Mouse (Mus musculus) liver, embryonic 11.5 days (tissue): ENCODE data around the gene Drd5. TPM values are rescaled to one million over a fixed set of nuclear protein-coding genes. Genes with fewer than 3 reads are reported as not detected.
A peak's percentile ranks its signal among the peaks of the same experiment; 100 is the strongest.

ENCODE experiments used
- ATAC-seq: fragments of 200-750 bp; cut with Nextera tagmentation; replicated peaks from 2 replicates; pipeline ENCODE4 v1.8.0; 2017; ENCODE audit warnings: moderate number of reproducible peaks, mild to moderate bottlenecking, moderate TSS enrichment, moderate library complexity; ENCODE audit not compliant: low FRiP score
- DNase-seq: peaks from one replicate; pipeline ENCODE4 v3.0.0-alpha.2; 2017; ENCODE audit warnings: low spot score
- H3K27ac ChIP-seq: fragments of 300-500 bp; sonication (generic); 2 replicates; pipeline ENCODE4 v1.5.1; 2014; ENCODE audit warnings: mild to moderate bottlenecking, low read depth, low read length, control low read depth
- H3K27me3 ChIP-seq: fragments of 300-500 bp; sonication (generic); replicated peaks from 2 replicates; pipeline ENCODE4 v1.6.1; 2014; ENCODE audit warnings: low read length, mixed read lengths; ENCODE audit not compliant: control insufficient read depth, insufficient read depth
- H3K36me3 ChIP-seq: fragments of 300-500 bp; sonication (generic); 2 replicates; pipeline ENCODE4 v1.6.1; 2014; ENCODE audit warnings: mild to moderate bottlenecking, low read length, moderate library complexity, mixed read lengths; ENCODE audit not compliant: control insufficient read depth, insufficient read depth
- H3K4me1 ChIP-seq: fragments of 300-500 bp; sonication (generic); replicated peaks from 2 replicates; pipeline ENCODE4 v1.6.1; 2014; ENCODE audit warnings: low read length, mixed read lengths; ENCODE audit not compliant: control insufficient read depth, insufficient read depth
- H3K4me2 ChIP-seq: fragments of 300-500 bp; sonication (generic); 2 replicates; pipeline ENCODE4 v1.6.1; 2014; ENCODE audit warnings: mild to moderate bottlenecking, control low read depth, moderate library complexity
- H3K4me3 ChIP-seq: fragments of 300-500 bp; sonication (generic); 2 replicates; pipeline ENCODE4 v1.5.1; 2014; ENCODE audit warnings: low read depth, low read length, control low read depth
- H3K9ac ChIP-seq: fragments of 300-500 bp; sonication (generic); 2 replicates; pipeline ENCODE4 v1.6.1; 2014; ENCODE audit warnings: low read depth, low read length, control low read depth
- H3K9me3 ChIP-seq: fragments of 300-500 bp; sonication (generic); 2 replicates; pipeline ENCODE4 v1.6.1; 2016; ENCODE audit warnings: low read length, inconsistent platforms, mixed read lengths; ENCODE audit not compliant: control insufficient read depth
- WGBS: fragments of 180-500 bp; shearing (Covaris S2); extraction: QIAGEN DNeasy Blood & Tissue Kit; methylation state at CpG from one replicate; pipeline ENCODE4 v1.1.7; 2014; 5-methylcytosine and 5-hydroxymethylcytosine counted together
- polyA plus RNA-seq: library from polyadenylated mRNA; unstranded; fragments of >200 nt; fragmentation: Nextera tagmentation; extraction: Ambion mirVana; gene quantifications from 2 replicates; pipeline ENCODE4 v1.2.1, GENCODE M21; 2014

Gene Drd5
- polyA plus RNA-seq, result not detected in 2 replicates

GRCm38 (mm10) chr5:38318966-38319786 lies at the start of gene Drd5:
Gene Drd5 (plus strand): TSS chr5:38319367.
- 4% methylated on average over 66 of the region's 67 CpGs for WGBS
- H3K27ac ChIP-seq, result no peak within 1 kb of the TSS
- H3K4me1 ChIP-seq, result 0 out of 2 replicates have a peak, but pooled peaks cover 2% of the 10 kb centered on the region
- peak within 1 kb of the TSS; percentile 55 for H3K4me2 ChIP-seq
- no peak within 1 kb of the TSS for H3K9ac ChIP-seq
- H3K9me3 ChIP-seq, result no peaks in the 10 kb centered on the region
- peak within 1 kb of the TSS; percentile 32 for H3K4me3 ChIP-seq
- H3K27me3 ChIP-seq, result peaks cover 51% of the 10 kb centered on the region
- H3K36me3 ChIP-seq, result no peaks in the 10 kb centered on the region
- no peak for ATAC-seq
- DNase-seq, result no peak

- WGBS, result 82% methylated on average over 3 of the region's 3 CpGs
- no peak for ATAC-seq
- H3K36me3 ChIP-seq, result peaks cover 9% of the 10 kb centered on the region; the same call in 1 of the 2 replicates
Measured at GRCm38 (mm10) chr5:38270942-38271341, 48.2 kb upstream of the Drd5 start.

GRCm38 (mm10) chr5:38273831-38274230 lies 45.3 kb upstream of the Drd5 start:
- no peak overlapping the region for H3K9ac ChIP-seq
- H3K9me3 ChIP-seq, result no peaks in the 10 kb centered on the region
- no peak overlapping the region for H3K4me3 ChIP-seq
- ATAC-seq, result no peak
- H3K27me3 ChIP-seq, result peaks cover 45% of the 10 kb centered on the region
- H3K4me2 ChIP-seq, result no peak overlapping the region
- peaks cover 6% of the 10 kb centered on the region; the same call in 1 of the 2 replicates for H3K36me3 ChIP-seq
- DNase-seq, result no peak
- no peak overlapping the region for H3K27ac ChIP-seq
- H3K4me1 ChIP-seq, result no peaks in the 10 kb centered on the region
- WGBS, result 55% methylated on average over 4 of the region's 4 CpGs

More at GRCm38 (mm10) chr5:38270942-38271341, 48.2 kb upstream of the Drd5 start:
- no peak overlapping the region for H3K4me2 ChIP-seq
- no peak overlapping the region for H3K27ac ChIP-seq
- H3K4me3 ChIP-seq, result no peak overlapping the region
- H3K27me3 ChIP-seq, result peaks cover 18% of the 10 kb centered on the region
- H3K9me3 ChIP-seq, result no peaks in the 10 kb centered on the region
- H3K9ac ChIP-seq, result no peak overlapping the region
- no peak for DNase-seq
- H3K4me1 ChIP-seq, result no peaks in the 10 kb centered on the region

GRCm38 (mm10) chr5:38275771-38276170 lies 43.4 kb upstream of the Drd5 start, which contains the start of gene Otop1:
Gene Otop1 (plus strand): TSS chr5:38275972.
- H3K4me3 ChIP-seq, result no peak within 1 kb of the TSS
- ATAC-seq, result no peak

GRCm38 (mm10) chr5:38276451-38276850 lies 42.7 kb upstream of the Drd5 start:
- H3K4me3 ChIP-seq, result no peak overlapping the region
- ATAC-seq (no peak), DNase-seq (no peak)
- no peaks in the 10 kb centered on the region for H3K9me3 ChIP-seq
- no peak overlapping the region for H3K9ac ChIP-seq
- no peaks in the 10 kb centered on the region for H3K4me1 ChIP-seq
- no peaks in the 10 kb centered on the region for H3K36me3 ChIP-seq
- WGBS, result 4% methylated on average over 19 of the region's 19 CpGs
- H3K27me3 ChIP-seq, result peaks cover 50% of the 10 kb centered on the region
- no peak overlapping the region for H3K27ac ChIP-seq
- H3K4me2 ChIP-seq, result no peak overlapping the region

More at GRCm38 (mm10) chr5:38275771-38276170, 43.4 kb upstream of the Drd5 start, which contains the start of gene Otop1:
- no peaks in the 10 kb centered on the region for H3K4me1 ChIP-seq
- no peak within 1 kb of the TSS for H3K9ac ChIP-seq
- no peak within 1 kb of the TSS for H3K27ac ChIP-seq
- no peaks in the 10 kb centered on the region for H3K9me3 ChIP-seq
- no peak within 1 kb of the TSS for H3K4me2 ChIP-seq
- H3K27me3 ChIP-seq, result peaks cover 50% of the 10 kb centered on the region
- DNase-seq, result no peak
- WGBS, result 16% methylated on average over 4 of the region's 4 CpGs
- no peaks in the 10 kb centered on the region for H3K36me3 ChIP-seq

- Histone ChIP-seq H3K36me3 (no peaks in the 10 kb centered on the region), H3K4me2 (peak overlapping the region; percentile 28), H3K4me1 (no peaks in the 10 kb centered on the region), H3K27me3 (peaks cover 50% of the 10 kb centered on the region), H3K9me3 (no peaks in the 10 kb centered on the region), H3K27ac (no peak overlapping the region), H3K9ac (no peak overlapping the region), H3K4me3 (peak overlapping the region; percentile 25; the same call in 1 of the 2 replicates)
- ATAC-seq (no peak), DNase-seq (no peak)
- WGBS, result 4% methylated on average over 64 of the region's 65 CpGs
Measured at GRCm38 (mm10) chr5:38277098-38277866, 41.9 kb upstream of the Drd5 start.

GRCm38 (mm10) chr5:38277936-38278600 lies 41.1 kb upstream of the Drd5 start:
- Histone ChIP-seq H3K9me3 (no peaks in the 10 kb centered on the region), H3K27ac (no peak overlapping the region), H3K4me3 (no peak overlapping the region; the same call in 1 of the 2 replicates), H3K27me3 (peaks cover 50% of the 10 kb centered on the region), H3K4me2 (no peak overlapping the region; the same call in 1 of the 2 replicates), H3K4me1 (no peaks in the 10 kb centered on the region), H3K9ac (no peak overlapping the region), H3K36me3 (no peaks in the 10 kb centered on the region)
- DNase-seq (no peak), ATAC-seq (no peak)
- 21% methylated on average over 12 of the region's 12 CpGs for WGBS

- Histone ChIP-seq H3K4me3 (no peak overlapping the region), H3K9me3 (no peaks in the 10 kb centered on the region), H3K9ac (no peak overlapping the region), H3K36me3 (no peaks in the 10 kb centered on the region), H3K4me2 (no peak overlapping the region), H3K4me1 (no peaks in the 10 kb centered on the region), H3K27ac (no peak overlapping the region), H3K27me3 (peaks cover 40% of the 10 kb centered on the region)
- DNase-seq, result no peak
- 27% methylated on average over 1 of the region's 1 CpGs for WGBS
- no peak for ATAC-seq
Measured at GRCm38 (mm10) chr5:38280075-38280474, 39.1 kb upstream of the Drd5 start.
